Mouse (Mus musculus): ENCODE results near the gene Eif2d.

Gene Eif2d

DNA sequence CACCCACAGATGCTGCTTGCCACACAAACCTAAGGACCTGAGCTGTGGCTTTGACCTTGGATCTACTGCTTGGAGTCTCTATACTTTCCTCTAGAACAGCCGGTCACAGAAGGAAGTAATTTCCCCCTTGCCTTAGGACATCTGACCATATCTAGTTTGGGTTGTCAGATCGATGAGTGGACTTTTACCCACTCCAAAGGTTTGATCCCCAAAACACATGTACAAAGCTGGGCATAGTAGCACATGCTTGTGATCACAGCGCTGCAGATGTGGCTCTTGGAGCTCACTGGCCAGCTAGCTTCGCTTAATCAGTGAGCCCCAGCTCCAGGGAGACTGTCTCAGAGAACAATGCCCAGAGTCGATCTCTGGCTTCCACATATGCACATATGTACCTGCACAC, 55.1 kb downstream of the Eif2d start:
- Histone ChIP-seq H3K36me3 (ENCODE audit: insufficient read depth, low read length) (no peaks in the 10 kb centered on the region), H3K4me1 (replicated peaks; ENCODE audit: low read depth, low read length) (no peaks in the 10 kb centered on the region), H3K4me3 (replicated peaks; ENCODE audit: low read length) (no peak overlapping the region), H3K27me3 (ENCODE audit: insufficient read depth, low read length) (peaks cover 2% of the 10 kb centered on the region; the same call in 1 of the 2 replicates), H3K9me3 (ENCODE audit: low read length) (no peaks in the 10 kb centered on the region)
- TF ChIP-seq POU5F1 (IDR thresholded peaks at IDR 0.05; ENCODE audit: borderline replicate concordance, low read length), result no peak
- TF ChIP-seq NANOG (IDR thresholded peaks at IDR 0.05; ENCODE audit: borderline replicate concordance, low read length), result no peak
- no peak for TF ChIP-seq CTCF (conservative IDR thresholded peaks at IDR 0.05; ENCODE audit: low read length)

DNA sequence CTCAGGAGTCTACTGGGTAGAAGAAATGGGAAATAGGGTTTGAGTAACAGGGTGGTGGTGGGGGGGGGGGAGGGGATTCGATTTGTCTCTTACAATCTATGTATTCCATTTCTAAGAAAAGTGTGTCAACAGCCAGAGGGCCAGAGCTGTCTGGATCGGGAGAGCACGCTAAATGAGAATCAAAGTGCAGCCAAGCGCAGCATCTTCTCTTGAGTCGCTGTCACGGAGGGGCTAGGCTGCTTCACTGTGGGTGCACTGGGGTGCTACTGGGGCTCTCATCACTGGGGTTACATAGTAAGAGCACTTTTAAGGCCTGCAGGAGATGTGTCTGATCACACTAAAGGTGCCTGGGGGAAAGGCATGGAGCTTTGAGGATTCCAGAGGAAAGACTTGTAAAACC, 55.8 kb downstream of the Eif2d start:
- H3K4me3 ChIP-seq (replicated peaks; ENCODE audit: low read length), result no peak overlapping the region
- H3K9me3 ChIP-seq (ENCODE audit: low read length), result no peaks in the 10 kb centered on the region
- no peaks in the 10 kb centered on the region for H3K4me1 ChIP-seq (replicated peaks; ENCODE audit: low read depth, low read length)
- H3K27me3 ChIP-seq (ENCODE audit: insufficient read depth, low read length), result peaks cover 6% of the 10 kb centered on the region; the same call in 1 of the 2 replicates
- no peaks in the 10 kb centered on the region for H3K36me3 ChIP-seq (ENCODE audit: insufficient read depth, low read length)
- TF ChIP-seq NANOG (IDR thresholded peaks at IDR 0.05; ENCODE audit: borderline replicate concordance, low read length) (no peak), CTCF (conservative IDR thresholded peaks at IDR 0.05; ENCODE audit: low read length) (no peak), POU5F1 (IDR thresholded peaks at IDR 0.05; ENCODE audit: borderline replicate concordance, low read length) (no peak)

DNA sequence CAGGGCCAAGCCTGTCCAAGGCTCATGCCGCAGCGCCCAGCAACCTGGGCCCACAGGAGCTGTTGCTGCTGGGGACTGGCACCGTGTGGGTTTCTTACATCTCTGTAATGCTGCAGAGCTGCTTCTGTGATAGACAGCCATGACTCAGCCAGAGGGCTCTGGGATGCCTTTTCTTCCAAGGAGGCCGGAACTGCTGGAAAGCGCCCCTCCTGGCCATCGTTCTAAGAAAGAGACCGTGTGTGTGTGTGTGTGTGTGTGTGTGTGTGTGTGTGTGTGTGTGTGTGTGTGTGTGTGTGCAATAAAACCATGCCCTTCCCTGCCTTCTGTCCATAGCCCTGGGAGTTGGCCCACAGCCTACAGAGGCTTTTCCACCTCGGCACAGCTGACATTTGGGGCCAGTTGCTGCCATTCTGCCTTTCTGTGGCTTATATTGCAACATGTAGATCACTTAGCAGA, 57.0 kb downstream of the Eif2d start:
- Histone ChIP-seq H3K4me3 (replicated peaks; ENCODE audit: low read length) (0 out of 2 replicates have a peak overlapping the region, but pooled peaks have one; percentile 29), H3K9me3 (ENCODE audit: low read length) (no peaks in the 10 kb centered on the region), H3K4me1 (replicated peaks; ENCODE audit: low read depth, low read length) (no peaks in the 10 kb centered on the region), H3K27me3 (ENCODE audit: insufficient read depth, low read length) (peaks cover 6% of the 10 kb centered on the region; the same call in 1 of the 2 replicates), H3K36me3 (ENCODE audit: insufficient read depth, low read length) (no peaks in the 10 kb centered on the region)
- TF ChIP-seq CTCF (conservative IDR thresholded peaks at IDR 0.05; ENCODE audit: low read length), result no peak
- no peak for TF ChIP-seq NANOG (IDR thresholded peaks at IDR 0.05; ENCODE audit: borderline replicate concordance, low read length)
- TF ChIP-seq POU5F1 (IDR thresholded peaks at IDR 0.05; ENCODE audit: borderline replicate concordance, low read length), result no peak

DNA sequence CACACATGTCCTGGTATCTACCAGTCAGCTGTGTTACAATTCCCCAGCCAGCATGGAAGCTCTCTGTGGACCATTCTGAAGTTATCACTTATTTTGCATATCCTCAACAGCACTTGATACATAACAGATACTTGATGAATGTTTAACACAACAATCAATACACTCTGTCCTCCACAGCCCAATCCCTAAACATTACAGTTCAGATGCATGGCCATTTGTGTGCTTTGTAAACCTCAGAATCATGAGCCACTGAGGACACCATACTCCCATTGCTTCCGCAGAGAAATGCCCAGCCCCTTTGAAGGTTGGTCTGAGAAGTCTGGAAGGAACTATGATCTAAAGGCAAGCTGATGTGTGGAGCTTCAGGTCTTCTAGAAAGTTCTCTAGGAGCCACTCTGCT, 58.7 kb downstream of the Eif2d start:
- no peaks in the 10 kb centered on the region for H3K4me1 ChIP-seq (replicated peaks; ENCODE audit: low read depth, low read length)
- no peaks in the 10 kb centered on the region for H3K36me3 ChIP-seq (ENCODE audit: insufficient read depth, low read length)
- H3K9me3 ChIP-seq (ENCODE audit: low read length), result no peaks in the 10 kb centered on the region
- peaks cover 6% of the 10 kb centered on the region; the same call in 1 of the 2 replicates for H3K27me3 ChIP-seq (ENCODE audit: insufficient read depth, low read length)
- TF ChIP-seq POU5F1 (IDR thresholded peaks at IDR 0.05; ENCODE audit: borderline replicate concordance, low read length) (no peak), NANOG (IDR thresholded peaks at IDR 0.05; ENCODE audit: borderline replicate concordance, low read length) (no peak), CTCF (conservative IDR thresholded peaks at IDR 0.05; ENCODE audit: low read length) (no peak)
- H3K4me3 ChIP-seq (replicated peaks; ENCODE audit: low read length), result no peak overlapping the region

DNA sequence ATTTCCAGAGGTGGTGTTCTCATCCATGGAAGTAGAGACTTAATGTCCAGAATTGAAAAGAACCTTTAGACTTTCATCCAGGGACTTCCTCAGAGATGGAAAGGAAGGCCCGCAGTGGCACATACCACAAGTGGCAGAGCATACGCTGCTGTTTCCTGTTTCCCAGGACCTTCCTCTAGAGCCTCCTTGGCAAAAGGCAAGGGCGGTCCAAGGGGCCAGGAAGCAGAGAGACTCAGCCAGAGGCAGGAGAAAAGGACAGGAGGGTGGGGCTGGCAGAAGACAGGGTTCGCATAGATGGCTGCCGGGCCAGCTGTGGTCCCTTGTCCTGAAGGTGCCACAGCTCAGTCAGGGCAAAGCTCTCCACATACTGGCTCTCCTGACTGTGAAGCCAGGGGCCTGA, 60.0 kb downstream of the Eif2d start:
- Histone ChIP-seq H3K4me1 (replicated peaks; ENCODE audit: low read depth, low read length) (no peaks in the 10 kb centered on the region), H3K36me3 (ENCODE audit: insufficient read depth, low read length) (no peaks in the 10 kb centered on the region), H3K4me3 (replicated peaks; ENCODE audit: low read length) (no peak overlapping the region), H3K9me3 (ENCODE audit: low read length) (no peaks in the 10 kb centered on the region), H3K27me3 (ENCODE audit: insufficient read depth, low read length) (peaks cover 9% of the 10 kb centered on the region; the same call in 1 of the 2 replicates)
- TF ChIP-seq CTCF (conservative IDR thresholded peaks at IDR 0.05; ENCODE audit: low read length), result no peak

DNA sequence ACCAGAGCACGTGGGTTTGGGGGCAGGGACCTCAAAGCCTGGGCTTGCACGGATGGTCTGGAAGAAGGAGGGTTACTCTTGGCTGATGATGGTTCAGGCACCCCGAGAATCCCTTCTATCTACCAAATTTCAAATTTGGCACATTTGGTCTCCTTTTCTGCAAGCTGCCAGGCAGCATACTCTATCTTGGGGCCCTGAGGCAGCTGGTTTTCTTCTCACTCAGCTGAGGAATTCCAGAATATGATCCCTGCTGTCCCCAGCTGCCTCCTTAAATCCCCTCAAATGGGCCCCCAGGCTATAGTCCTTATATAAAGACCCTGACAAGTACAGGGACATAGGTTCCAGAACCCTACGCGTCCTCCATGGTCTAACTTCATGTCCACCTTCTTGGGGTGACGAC, 60.4 kb downstream of the Eif2d start:
- Histone ChIP-seq H3K4me1 (replicated peaks; ENCODE audit: low read depth, low read length) (no peaks in the 10 kb centered on the region), H3K27me3 (ENCODE audit: insufficient read depth, low read length) (peaks cover 9% of the 10 kb centered on the region; the same call in 1 of the 2 replicates), H3K9me3 (ENCODE audit: low read length) (no peaks in the 10 kb centered on the region), H3K4me3 (replicated peaks; ENCODE audit: low read length) (no peak overlapping the region), H3K36me3 (ENCODE audit: insufficient read depth, low read length) (no peaks in the 10 kb centered on the region)
- TF ChIP-seq CTCF (conservative IDR thresholded peaks at IDR 0.05; ENCODE audit: low read length), result no peak
- TF ChIP-seq NANOG (IDR thresholded peaks at IDR 0.05; ENCODE audit: borderline replicate concordance, low read length), result no peak
- TF ChIP-seq POU5F1 (IDR thresholded peaks at IDR 0.05; ENCODE audit: borderline replicate concordance, low read length), result no peak

DNA sequence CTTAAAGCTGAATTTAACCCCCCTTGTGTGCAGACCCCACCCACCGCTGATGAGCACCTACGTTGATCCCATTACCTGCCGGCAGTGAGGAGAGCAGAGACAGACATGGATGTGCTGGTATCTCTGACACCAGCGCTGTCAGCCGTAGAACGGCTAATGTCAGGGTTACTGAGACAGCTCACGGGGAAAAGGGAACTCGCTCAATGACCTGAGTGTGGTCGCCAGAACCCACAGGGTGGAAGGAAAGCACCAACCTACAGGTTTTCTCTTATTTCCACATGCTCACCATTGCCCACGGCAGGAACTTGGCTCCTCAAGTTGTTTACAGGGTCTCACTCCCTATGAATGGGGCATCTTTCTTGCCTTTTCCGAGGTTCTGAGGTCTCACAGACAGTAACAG, 66.0 kb downstream of the Eif2d start:
- peaks cover 20% of the 10 kb centered on the region; the same call in 1 of the 2 replicates for H3K27me3 ChIP-seq (ENCODE audit: insufficient read depth, low read length)

DNA sequence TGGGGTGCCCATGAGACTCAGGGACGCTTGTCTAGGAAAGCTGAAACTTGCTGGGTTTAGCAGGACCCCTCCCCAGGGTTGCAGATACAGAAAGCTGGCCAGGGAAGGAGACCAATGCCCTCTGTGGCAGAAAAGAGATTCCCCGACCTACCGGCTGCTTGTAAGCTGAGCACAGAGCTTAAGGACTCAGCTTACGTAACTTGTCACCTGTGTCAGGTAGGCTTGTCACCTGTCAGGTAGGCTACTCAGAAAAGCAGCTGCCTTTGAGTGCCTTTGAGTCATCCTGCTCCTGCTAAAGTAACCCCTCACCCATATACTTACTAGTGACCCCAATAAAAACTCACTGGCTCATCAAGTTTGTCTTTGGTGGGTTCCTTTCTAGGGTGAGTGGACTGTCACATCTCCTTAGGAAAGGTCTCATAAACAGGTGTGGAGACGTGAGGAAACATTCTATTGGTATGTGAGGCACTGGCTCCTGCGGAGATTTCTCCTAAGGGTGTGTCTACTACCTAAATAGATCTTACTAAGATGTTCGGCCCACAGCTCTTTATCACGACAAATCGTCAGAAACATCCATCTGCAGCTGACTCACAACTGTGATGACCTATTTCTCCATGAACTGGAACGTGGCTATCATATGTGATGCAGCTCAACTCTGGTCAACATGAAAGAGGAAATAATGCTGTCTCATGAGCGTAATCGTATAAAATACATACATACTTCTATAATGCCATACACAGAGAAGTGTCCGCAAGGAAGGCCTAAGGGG, 69.0 kb downstream of the Eif2d start:
- peaks cover 24% of the 10 kb centered on the region for H3K27me3 ChIP-seq (ENCODE audit: insufficient read depth, low read length)
- no peaks in the 10 kb centered on the region for H3K9me3 ChIP-seq (ENCODE audit: low read length)
- no peaks in the 10 kb centered on the region for H3K36me3 ChIP-seq (ENCODE audit: insufficient read depth, low read length)
- TF ChIP-seq POU5F1 (IDR thresholded peaks at IDR 0.05; ENCODE audit: borderline replicate concordance, low read length), result no peak
- no peak for TF ChIP-seq NANOG (IDR thresholded peaks at IDR 0.05; ENCODE audit: borderline replicate concordance, low read length)
- no peak for TF ChIP-seq CTCF (conservative IDR thresholded peaks at IDR 0.05; ENCODE audit: low read length)
- no peak overlapping the region for H3K4me3 ChIP-seq (replicated peaks; ENCODE audit: low read length)
- no peaks in the 10 kb centered on the region for H3K4me1 ChIP-seq (replicated peaks; ENCODE audit: low read depth, low read length)

More for the DNA sequence above, 66.0 kb downstream of the Eif2d start:
- TF ChIP-seq NANOG (IDR thresholded peaks at IDR 0.05; ENCODE audit: borderline replicate concordance, low read length) (no peak), CTCF (conservative IDR thresholded peaks at IDR 0.05; ENCODE audit: low read length) (no peak), POU5F1 (IDR thresholded peaks at IDR 0.05; ENCODE audit: borderline replicate concordance, low read length) (no peak)
- H3K4me1 ChIP-seq (replicated peaks; ENCODE audit: low read depth, low read length), result no peaks in the 10 kb centered on the region
- no peaks in the 10 kb centered on the region for H3K36me3 ChIP-seq (ENCODE audit: insufficient read depth, low read length)
- H3K4me3 ChIP-seq (replicated peaks; ENCODE audit: low read length), result no peak overlapping the region
- no peaks in the 10 kb centered on the region for H3K9me3 ChIP-seq (ENCODE audit: low read length)

Measured in E14TG2a.4 (cell line).